Mouse (Mus musculus): Measurements from ENCODE around the gene Rbm44.

Rbm44 gene

GRCm38 (mm10) chr1:91144813-91145212 lies at the start of gene Rbm44:
TSS of gene Rbm44 (plus strand) at chr1:91145089.
- no peak for DNase-seq (ENCODE audit: extremely low read depth, low read depth, low spot score)

- no peak for DNase-seq (ENCODE audit: extremely low read depth, low read depth, low spot score)
Measured at GRCm38 (mm10) chr1:91095258-91095657, 49.6 kb upstream of the Rbm44 start.

GRCm38 (mm10) chr1:91095853-91096252 lies 49.0 kb upstream of the Rbm44 start:
- DNase-seq (ENCODE audit: extremely low read depth, low read depth, low spot score) = peak; percentile 76

GRCm38 (mm10) chr1:91096490-91096889 lies 48.4 kb upstream of the Rbm44 start:
- DNase-seq (ENCODE audit: extremely low read depth, low read depth, low spot score) = no peak

- DNase-seq (ENCODE audit: extremely low read depth, low read depth, low spot score) = no peak
Measured at GRCm38 (mm10) chr1:91097283-91097834, 47.5 kb upstream of the Rbm44 start.

- no peak for DNase-seq (ENCODE audit: extremely low read depth, low read depth, low spot score)
Measured at GRCm38 (mm10) chr1:91098887-91099286, 46.0 kb upstream of the Rbm44 start.

GRCm38 (mm10) chr1:91101709-91102440 lies 43.0 kb upstream of the Rbm44 start:
- DNase-seq (ENCODE audit: extremely low read depth, low read depth, low spot score) = no peak

GRCm38 (mm10) chr1:91103366-91103983 lies 41.4 kb upstream of the Rbm44 start:
- no peak for DNase-seq (ENCODE audit: extremely low read depth, low read depth, low spot score)

GRCm38 (mm10) chr1:91107548-91107947 lies 37.3 kb upstream of the Rbm44 start:
- no peak for DNase-seq (ENCODE audit: extremely low read depth, low read depth, low spot score)

- DNase-seq (ENCODE audit: extremely low read depth, low read depth, low spot score) = no peak
Measured at GRCm38 (mm10) chr1:91109302-91109701, 35.6 kb upstream of the Rbm44 start.

- DNase-seq (ENCODE audit: extremely low read depth, low read depth, low spot score) = no peak
Measured at GRCm38 (mm10) chr1:91112171-91112570, 32.7 kb upstream of the Rbm44 start.

GRCm38 (mm10) chr1:91112606-91113005 lies 32.3 kb upstream of the Rbm44 start:
- DNase-seq (ENCODE audit: extremely low read depth, low read depth, low spot score) = no peak

GRCm38 (mm10) chr1:91122121-91122520 lies 22.8 kb upstream of the Rbm44 start:
- DNase-seq (ENCODE audit: extremely low read depth, low read depth, low spot score) = no peak

GRCm38 (mm10) chr1:91123004-91123403 lies 21.9 kb upstream of the Rbm44 start:
- no peak for DNase-seq (ENCODE audit: extremely low read depth, low read depth, low spot score)

GRCm38 (mm10) chr1:91123466-91123865 lies 21.4 kb upstream of the Rbm44 start:
- DNase-seq (ENCODE audit: extremely low read depth, low read depth, low spot score) = no peak

GRCm38 (mm10) chr1:91128849-91129248 lies 16.0 kb upstream of the Rbm44 start:
- DNase-seq (ENCODE audit: extremely low read depth, low read depth, low spot score) = no peak

GRCm38 (mm10) chr1:91137036-91137435 lies 7.9 kb upstream of the Rbm44 start:
- DNase-seq (ENCODE audit: extremely low read depth, low read depth, low spot score) = no peak

- no peak for DNase-seq (ENCODE audit: extremely low read depth, low read depth, low spot score)
Measured at GRCm38 (mm10) chr1:91151509-91151908, 6.6 kb downstream of the Rbm44 start.

- no peak for DNase-seq (ENCODE audit: extremely low read depth, low read depth, low spot score)
Measured at GRCm38 (mm10) chr1:91166798-91167197, 21.9 kb downstream of the Rbm44 start.

GRCm38 (mm10) chr1:91169157-91169556 lies 24.3 kb downstream of the Rbm44 start:
- no peak for DNase-seq (ENCODE audit: extremely low read depth, low read depth, low spot score)

- DNase-seq (ENCODE audit: extremely low read depth, low read depth, low spot score) = no peak
Measured at GRCm38 (mm10) chr1:91174796-91175195, 29.9 kb downstream of the Rbm44 start.

GRCm38 (mm10) chr1:91176026-91176425 lies 31.1 kb downstream of the Rbm44 start:
- DNase-seq (ENCODE audit: extremely low read depth, low read depth, low spot score) = no peak
